Mouse (Mus musculus): ENCODE results near the gene Zfp212.
A peak's percentile ranks its signal among the peaks of the same experiment; 100 is the strongest.

Zfp212 gene

DNA sequence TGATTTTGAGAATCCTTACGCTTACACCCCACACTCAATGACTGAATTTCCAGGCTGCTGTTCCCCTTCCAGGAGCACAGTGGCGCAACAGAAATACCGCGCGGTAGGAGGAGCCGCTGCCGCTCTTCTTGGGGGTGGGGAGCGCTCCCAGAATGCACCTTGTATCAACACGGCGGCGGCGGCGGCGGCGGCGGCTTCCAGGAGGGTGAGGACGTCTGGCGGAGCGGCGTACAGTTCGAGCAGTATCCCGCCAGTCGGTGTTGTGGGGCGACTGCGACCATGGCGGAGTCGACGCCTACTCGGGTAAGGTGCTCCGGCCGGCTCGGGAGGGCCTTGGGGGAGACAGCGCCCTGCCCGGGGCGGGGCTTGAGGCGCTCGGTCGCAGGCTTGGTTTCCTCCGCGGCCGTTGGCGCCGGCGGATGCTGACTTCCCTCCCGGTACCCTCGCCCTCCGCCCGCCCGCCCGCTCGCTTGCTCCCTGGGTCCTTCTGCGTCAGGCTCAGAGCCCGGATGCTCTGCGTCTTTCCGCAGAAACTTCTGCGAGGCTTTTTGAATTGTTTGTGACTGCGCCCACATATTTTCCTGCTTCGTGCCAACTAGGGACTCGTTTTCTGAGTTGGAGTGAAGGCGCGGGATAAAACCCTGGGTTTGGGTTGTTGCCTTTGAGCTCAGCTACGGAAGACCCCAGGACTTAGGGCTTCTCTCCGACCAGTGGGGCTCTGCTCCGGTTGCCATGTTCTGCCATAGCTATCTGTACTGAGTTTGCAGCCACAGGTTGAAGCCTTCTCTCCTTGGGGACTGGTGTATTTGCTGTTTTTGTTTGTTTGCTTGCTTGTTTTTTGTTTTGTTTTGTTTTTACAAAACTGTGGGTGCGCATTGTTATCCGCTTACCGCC lies at the start of gene Zfp212:
Gene Zfp212 (plus strand): TSS at position 30 of the 894 bp plus-strand sequence.
- DNase-seq, result peak; percentile 92 to 93

DNA sequence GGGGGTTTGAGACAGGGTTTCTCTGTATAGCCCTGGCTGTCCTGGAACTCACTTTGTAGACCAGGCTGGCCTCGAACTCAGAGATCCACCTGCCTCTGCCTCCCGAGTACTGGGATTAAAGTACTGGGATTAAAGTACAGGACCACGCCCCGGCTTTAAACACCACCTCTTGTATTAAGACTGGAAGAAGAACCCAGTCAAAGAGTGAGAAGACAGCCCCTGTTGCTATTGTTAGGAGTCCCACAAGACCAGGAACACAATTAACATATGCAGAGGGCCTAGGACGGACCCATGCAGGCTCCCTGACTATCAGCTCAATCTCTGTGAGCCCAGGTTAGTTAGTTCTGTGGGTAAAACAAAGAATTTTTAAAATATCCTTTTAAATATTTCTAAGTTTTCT lies 48.0 kb upstream of the Zfp212 start:
- DNase-seq, result no peak

DNA sequence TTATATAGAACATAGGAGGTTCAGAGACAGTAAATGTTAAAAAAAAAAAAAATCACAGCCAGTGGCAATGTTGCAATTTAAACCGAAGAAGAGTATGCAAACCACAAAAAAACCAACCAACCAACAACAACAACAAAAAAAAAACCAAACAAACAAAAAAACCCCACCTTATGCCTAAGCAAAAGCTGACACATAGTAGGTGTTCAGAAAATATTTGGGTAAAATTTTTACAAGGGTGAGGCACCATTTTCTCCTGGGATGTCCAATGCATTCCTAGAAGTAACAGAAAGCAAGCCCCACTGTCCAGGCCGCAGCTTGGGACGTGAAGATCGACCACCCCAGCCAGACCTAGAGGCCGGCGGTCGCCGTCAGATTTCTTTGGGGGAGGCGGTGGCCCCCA lies 43.2 kb upstream of the Zfp212 start, which contains the start of gene Zfp282:
Gene Zfp282 (plus strand): TSS at position 147 of the 400 bp plus-strand sequence.
- DNase-seq, result no peak

DNA sequence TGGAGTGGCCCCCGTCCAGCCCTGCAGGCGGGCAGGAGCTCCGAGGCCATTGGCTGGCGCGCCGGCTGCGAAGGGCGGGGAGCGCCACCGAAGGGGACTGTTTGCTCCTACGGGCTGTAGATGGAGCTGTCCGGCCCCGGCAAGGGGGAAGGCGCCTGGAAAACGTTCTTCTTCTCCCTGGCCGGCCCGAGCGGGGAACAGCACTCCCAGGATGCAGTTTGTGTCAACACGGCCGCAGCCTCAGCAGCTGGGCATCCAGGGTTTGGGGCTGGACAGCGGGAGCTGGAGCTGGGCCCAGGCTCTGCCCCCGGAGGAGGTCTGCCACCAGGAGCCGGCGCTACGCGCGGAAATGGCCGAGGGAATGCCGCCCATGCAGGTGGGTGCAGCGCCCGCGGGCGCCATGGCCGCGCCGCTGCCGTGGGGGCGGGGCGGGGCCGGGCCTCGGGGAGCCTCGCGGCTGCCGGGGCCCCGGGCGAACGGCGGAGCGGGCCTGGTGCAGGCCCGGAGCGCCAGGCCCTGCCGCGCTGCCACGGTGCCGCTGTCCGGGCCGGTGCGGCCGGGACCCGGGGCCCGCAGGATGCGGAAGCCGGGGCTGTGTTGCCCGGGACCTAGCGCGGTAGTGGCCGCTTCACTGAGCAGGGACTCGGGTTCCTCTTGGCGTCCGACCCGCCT lies 42.7 kb upstream of the Zfp212 start:
- peak; percentile 93 for DNase-seq

DNA sequence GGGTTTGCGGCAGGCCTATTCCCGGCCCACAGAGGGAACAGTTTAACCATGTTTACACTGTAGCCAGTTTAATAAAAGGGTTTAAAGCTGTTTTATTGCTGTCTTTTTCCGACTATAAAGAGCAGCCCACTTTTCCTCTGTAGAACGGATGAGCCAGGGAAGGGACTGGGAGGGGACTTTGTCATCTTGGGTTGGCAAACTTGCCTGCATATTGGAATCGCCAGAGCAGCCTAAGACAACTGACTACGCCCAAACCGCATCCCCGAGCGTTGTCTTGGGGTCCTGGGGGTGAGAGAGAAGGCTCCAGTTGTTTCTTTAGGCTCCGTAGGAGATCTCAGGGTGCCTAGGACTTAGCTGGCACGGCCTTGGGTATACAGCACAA lies 42.2 kb upstream of the Zfp212 start:
- DNase-seq, result peak in 1 of 2 experiments; percentile 23

DNA sequence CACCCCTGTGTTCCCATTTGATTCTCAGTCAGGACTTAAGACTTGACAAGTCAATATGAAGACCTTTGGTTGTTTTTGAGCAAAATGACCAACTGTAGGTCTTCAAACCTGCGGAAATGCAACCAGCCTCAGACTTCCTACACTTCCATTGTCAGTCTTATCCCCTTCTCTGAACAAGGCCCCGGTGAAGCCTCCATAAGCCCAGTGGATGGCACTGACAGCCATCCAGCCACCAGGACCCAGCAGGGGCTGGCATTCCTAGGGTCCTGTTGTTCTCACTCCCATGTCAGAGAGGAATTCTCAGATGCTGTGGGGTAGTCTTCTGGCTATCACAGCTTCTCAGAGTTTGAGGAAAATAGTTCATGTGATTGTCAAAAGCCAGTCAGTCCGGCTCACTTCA lies 41.7 kb upstream of the Zfp212 start:
- DNase-seq, result no peak

DNA sequence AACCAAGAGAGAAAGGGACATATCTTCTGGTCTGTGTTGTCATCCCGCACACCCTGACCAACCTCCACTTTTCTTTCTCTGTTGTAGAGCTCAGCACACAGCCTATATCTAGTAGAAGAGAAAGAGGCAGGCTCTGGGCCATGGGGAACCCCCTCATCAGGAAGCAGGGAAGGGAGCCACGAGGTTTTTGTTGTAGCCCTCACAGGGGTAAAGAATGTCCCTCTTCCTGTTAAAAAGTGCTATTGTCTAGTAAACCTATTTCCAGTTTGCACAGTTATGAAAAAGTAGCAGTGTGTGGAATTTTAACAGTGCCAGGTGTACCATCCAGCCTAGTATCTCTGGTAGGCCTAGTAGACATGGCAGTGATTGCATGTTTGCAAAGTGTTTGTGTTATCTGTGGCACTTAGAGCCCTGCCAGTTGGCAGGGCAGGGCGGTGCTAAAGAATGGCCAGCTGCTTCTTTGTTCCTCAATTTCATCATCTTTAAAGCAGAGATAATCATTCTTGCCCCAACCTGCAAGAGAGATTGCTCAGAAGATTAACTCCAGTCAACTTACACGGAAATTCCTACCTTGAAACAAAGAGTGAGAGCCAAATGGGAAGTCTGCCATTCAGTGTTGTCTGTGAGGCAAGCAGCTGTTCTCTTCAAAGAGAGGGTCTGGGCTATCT lies 41.1 kb upstream of the Zfp212 start:
- no peak for DNase-seq

DNA sequence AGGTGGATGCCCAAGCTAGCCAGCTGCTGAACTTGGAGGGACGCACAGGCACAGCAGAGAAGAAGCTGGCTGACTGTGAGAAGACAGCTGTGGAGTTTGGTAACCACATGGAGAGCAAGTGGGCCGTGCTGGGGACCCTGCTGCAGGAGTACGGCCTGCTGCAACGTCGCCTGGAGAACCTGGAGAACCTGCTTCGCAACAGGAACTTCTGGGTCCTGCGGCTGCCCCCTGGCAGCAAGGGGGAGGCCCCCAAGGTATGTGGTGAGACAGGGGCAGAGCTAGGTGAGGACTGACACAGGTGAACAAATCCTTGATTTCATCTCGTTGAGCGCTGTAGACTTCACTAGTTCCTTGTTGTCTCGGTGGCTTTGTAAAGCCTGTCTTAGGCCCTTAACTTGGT lies 40.1 kb upstream of the Zfp212 start:
- DNase-seq, result no peak

DNA sequence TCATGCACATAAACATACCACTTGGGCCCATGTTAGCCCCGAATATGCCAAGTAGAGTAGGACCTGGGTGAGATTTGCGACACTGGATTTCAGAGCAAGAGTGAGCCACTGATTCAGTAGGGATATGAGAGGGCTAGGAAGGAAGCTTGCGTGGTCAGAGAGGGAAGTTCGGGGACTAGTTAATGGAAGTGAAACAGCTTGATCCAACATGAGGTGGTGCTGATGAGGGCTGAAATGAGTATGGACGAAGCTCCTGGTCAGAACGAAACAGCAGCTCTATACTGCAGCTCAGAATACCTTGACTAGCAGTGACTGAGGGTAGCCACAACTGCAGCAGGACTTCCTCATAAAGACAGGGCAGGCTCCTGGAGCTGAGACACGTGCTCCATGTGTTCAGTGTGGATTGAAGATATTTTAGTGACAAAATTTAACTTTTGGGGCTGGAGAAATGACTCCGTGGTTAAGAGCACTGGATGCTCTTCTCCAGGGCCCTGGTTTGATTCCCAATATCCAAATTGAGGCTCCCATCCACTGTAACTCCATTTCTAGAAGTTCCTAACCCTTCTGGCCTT lies 31.4 kb upstream of the Zfp212 start:
- no peak for DNase-seq

DNA sequence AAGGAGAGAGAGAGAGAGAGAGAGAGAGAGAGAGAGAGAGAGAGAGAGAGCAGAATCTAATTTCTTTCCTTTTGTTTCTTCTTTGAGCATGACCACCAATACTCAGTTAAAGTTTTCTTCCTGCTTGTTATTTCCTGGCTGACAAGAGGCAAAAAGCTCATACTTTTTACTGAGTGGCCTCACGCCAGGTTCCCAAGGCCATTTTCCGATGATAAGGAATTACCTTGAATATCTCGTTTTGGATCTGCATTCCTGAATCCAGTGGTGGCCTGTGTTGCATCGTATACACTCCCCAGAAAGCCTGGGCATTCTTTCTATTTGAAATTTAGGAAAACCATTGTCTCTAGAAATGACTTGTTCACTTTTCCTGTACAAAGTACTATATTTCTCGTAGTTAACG lies 20.9 kb upstream of the Zfp212 start:
- no peak for DNase-seq

DNA sequence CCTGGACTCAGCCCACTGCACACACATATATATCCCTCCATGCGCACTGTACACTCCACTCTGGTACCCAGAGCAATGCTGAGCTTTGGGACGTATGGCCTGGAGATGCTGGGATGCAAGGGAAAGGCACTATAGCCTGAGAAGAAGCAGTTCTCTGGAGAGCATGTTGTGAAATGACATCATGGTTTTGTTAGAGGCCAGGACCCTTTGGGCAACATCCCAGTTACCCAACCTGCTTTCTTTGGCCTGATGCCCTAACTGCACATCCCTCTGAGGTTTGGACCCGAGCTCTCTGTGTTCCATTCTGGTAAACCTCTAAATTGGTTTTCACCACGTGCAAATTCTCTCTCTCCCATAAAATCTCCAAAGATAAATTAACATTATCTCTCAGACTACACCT lies 16.7 kb upstream of the Zfp212 start:
- DNase-seq, result no peak

DNA sequence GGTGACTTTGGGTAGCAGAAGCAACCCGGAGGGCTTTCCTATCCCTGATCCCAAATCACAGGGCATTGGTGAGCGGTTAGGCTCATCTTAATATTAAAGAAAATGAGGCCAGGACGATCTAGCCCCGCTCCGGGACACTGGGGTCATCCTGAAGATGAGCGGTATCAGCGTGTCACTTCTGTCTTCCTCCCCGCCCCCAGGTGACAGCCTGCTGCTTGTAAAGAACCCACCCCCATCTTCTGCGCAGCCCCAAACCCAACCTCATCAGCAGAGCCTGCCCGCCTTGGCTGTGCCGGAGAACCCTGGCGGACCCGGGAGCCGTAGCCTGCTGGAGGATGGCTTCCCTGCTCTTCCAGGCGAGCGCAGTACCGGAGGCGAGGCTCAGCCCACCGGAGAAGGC lies 15.9 kb upstream of the Zfp212 start:
- DNase-seq, result no peak

DNA sequence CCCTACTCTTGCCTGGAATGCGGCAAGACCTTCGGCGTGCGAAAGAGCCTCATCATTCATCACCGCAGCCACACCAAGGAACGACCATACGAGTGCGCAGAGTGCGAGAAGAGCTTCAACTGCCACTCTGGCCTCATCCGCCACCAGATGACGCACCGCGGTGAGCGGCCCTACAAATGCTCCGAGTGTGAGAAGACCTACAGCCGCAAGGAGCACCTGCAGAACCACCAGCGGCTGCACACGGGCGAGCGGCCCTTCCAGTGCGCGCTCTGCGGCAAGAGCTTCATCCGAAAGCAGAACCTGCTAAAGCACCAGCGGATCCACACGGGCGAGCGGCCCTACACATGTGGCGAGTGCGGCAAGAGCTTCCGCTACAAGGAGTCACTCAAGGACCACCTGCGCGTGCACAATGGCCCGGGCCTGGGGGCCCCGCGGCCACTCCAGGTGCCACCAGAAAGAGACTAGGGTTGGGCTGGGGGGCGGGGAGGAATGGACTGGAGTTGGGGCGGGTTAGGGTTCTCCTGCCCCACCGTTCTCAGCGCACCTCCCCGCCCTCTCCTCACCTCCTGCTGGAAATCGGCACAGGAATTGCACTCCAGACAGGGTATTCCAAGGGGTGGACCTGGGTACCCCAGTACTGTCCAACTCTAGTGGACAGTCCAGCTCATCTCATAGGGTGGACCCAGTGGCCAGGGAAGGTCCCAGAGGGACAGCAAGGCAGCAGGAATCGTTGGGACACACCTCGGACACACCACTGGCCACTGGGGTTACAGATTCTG lies 15.2 kb upstream of the Zfp212 start:
- no peak for DNase-seq

DNA sequence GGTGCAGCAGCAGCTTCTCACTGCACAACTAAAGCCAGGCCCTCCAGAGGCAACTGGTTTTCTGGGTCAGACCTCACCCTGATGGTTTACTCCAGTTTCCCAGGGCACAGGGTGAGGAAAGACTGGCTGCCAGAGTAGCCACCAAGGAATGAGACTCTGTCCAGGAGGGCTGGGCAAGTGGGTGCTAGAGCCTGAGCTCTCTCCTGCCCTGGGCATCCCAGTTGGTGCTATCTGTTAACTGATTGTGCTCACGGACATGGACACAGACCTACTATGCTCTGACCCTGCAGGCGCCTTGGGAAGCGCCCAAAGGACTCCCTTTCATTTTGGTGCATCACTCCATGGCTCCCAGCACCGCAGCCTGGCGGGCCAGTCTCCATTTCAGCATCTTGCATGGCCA lies 13.9 kb upstream of the Zfp212 start:
- DNase-seq, result no peak

DNA sequence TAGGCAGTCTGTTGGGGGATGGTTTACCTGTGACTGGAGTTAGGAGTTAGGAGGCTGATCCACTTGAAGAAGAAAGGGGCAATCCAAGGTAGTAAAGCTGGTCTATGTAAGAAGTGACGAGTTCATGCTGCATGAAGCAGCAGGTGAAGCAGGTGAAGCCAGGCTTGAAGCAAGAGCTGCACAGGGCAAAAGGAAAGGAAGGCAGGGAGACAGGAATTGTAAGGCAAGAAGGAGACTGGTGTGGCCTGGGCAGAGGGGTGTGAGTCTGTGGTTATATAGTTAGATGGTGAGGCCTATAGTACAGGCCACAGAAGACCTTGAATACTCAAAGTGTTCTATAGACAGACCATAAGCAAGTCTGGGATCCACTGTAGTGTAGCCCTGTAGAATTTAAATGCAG lies 11.3 kb upstream of the Zfp212 start:
- no peak for DNase-seq

DNA sequence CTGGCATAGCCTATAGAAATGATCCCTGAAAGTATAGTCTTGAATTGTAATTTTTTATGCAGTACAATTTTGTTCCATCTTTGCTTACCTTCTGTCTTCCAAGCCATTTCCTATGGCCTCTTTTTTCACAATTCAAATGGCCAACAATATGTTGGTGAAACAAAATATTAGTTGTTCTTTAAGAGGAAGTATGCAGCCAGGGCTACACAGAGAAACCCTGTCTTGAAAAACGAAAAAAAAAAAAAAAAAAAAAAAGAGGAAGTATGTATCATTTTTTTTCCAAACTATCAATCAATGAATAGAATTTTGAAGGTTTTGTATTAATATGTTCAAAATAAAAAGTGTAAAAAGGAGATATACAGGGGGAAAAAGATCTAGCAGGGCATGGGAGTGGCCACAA lies 8.6 kb upstream of the Zfp212 start:
- DNase-seq, result no peak

DNA sequence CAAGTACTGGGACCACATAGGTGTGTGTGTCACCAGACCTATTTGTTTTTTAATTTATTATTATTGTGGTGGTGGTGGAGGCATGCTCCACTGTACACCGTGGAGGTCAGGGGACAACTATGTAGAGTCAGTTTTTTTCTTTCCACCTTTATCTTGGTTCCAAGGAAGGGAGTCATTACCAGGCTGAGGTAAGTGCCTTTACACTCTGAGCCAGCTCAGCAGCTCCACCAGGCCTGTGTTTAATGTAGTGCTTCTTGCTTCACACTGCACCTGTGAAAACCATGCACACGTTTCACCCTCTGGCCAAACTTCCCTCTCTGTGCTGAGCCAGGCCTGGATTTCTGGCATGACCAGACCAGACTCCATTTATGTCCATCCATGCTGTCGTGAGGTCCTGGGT lies 7.3 kb upstream of the Zfp212 start:
- no peak for DNase-seq

DNA sequence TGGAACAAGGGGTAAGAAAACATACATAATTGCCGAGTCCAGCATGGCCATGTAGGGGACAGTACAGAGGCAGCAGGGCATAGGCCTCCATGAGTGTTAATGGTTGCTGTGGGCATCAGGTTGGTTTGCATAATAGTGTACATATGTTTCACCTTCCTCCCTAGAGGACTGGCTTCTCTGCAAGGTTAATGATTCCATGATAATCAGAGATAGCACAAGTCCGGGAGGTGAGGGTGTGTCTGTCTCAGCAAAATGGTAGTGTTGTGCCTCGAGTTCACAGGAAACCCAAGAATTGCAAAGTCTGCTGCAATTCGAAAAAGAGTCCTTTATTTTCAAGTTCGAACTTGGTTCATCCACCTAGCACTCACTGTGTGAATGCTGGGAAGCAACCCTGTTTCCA lies 3.2 kb upstream of the Zfp212 start:
- DNase-seq, result no peak

DNA sequence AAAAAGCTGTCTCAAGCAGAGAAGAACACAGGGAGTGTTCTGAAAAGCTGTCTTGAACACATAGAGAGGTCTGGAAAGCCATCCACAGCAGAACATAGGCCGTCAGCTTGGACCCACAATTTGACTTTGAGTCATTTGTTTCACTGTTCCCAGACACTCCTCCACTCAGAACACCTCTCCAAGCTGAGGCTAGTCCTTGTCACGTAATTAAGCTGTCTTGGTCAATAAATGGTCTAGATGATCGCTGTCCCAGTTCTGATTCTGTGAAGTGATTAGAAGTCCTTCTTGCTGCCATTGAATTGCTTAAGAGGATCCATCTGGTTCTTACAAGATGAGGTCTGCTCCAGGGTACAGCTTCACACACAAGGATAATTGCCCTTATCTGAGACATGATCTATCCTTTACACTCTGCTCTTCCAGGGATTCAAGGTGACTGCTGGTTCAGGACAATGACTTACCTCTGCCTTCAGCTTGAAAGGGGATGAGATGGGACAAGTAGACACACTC lies 1.5 kb upstream of the Zfp212 start:
- DNase-seq, result no peak

DNA sequence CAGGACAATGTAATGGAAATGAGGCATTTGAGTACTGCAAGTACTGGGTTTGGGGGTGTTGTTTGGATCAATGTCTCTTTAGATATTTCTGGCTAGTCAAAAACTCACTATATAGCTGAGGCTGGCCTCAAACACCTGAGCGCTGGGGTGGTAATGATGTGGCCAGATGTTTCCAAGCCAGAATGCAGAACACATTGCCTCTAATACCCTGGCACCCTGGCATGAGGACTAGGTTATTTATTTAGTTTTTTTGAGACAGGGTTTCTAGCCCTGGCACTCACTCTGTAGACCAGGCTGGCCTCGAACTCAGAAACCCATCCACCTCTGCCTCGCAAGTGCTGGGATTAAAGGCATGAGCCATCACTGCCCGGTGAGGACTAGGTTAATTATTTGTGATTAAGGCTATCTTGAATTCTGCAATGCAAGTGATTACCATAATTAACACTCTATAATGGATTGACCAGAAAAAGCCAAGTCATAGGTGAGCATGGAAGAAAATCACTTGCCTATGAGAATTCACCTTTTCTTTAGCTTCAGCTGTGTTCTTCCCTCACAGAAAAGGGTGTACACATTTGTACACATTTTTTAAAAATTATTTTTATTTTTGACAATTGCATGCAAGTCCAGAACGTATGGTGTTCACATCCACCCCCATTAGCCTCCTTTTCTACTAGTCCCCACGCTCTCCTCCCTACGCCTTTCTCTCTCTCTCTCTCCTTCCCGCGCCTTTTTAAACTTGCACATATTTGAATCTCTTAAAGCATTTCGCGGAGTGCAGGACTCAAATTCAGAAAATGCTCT lies 430 bp upstream of the Zfp212 start:
- DNase-seq, result no peak

DNA sequence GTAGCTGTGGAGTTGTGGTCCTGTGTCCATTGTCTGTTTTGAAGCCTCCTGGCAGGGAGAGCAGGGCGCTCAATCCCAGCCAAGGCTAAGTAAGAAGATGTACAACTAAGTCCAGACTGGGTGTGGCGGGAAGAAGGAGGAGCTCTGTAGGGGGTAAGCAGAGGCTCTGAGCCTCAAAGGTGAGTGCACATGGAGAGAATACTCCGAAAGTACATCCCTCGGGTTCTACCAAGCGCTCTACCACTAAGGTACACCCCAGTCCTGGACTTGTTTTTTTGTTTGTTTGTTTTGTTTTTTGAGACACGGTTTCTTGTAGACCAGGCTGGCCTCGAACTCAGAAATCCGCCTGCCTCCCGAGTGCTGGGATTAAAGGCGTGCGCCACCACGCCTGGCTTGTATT lies 22.2 kb downstream of the Zfp212 start:
- DNase-seq, result no peak

Measured in kidney, postnatal 36 days (tissue).